Mouse (Mus musculus) ovary, postnatal 10 days (tissue): Measurements from ENCODE around the gene Tmem56.

Experiments
- DNase-seq: peaks from one replicate; pipeline ENCODE4 v3.0.0; 2022; ENCODE audit warnings: low spot score

Gene Tmem56

DNA sequence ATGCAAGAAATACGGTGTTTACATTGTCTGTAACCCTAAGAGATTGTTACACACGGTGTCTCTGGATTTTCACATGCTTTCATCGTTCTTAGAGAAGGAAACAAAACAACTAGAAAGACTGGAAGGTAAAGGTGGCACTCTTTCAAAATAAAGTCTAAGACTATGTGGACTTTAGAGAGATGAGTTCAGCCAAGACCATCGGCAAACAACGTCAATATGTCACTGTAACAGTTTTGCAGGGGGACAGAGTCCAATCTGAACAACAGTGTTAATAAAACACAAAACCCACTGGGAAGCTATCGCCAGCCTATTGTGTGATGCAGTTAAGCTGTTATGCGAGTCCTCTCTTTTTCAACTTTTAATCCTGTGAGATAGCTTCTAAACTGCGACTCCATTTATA is 114.3 kb downstream of the Tmem56 start:
- DNase-seq: no peak

GRCm38 (mm10) chr3:121163271-121163819 is 119.6 kb downstream of the Tmem56 start:
- no peak for DNase-seq

DNA sequence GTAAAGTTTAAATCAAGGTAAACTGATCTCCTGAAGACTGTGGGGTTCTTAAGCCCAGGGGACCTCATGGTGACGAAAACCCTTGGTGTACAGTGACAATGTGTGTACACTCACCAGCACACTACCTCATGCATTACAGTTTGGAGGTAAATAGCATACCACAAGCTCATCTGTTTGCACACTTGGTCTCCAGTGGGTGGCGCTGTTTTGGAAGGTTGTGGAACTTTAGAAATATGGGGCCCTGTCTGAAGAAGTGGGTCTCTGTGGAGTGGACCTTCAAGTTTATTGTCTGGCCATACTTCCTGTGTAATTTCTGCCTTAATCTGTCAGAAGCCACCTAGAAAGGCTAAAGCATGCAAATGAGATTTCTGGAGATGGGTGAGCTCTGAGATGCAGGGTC is 121.2 kb downstream of the Tmem56 start:
- no peak for DNase-seq

GRCm38 (mm10) chr3:121160424-121160823 is 122.5 kb downstream of the Tmem56 start:
- no peak for DNase-seq

GRCm38 (mm10) chr3:121159566-121159965 is 123.3 kb downstream of the Tmem56 start:
- DNase-seq: no peak

DNA sequence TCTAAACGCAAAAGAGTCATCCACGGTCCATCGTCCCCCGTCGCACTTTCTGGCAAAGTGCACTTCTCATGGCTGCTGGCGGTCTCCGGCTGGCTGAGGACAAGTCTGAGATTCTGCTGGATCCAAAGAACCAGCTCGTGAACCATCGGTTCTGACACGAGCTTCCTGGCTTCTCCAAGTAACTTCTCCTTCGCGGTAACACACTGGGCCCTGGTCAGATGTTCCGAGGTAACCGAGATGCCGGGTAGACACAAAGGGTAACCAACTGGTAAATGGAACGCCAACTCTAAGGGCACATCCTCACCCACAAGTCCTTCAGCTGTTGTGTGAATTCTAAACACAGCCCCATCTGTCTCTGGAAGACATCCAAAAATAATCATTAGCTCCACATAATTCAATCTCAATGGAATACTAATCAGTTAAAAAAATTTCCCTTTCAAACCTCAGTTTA is 124.0 kb downstream of the Tmem56 start:
- DNase-seq: no peak

GRCm38 (mm10) chr3:121157546-121158330 is 125.2 kb downstream of the Tmem56 start:
- DNase-seq: no peak

GRCm38 (mm10) chr3:121156451-121157186 is 126.3 kb downstream of the Tmem56 start:
- no peak for DNase-seq

DNA sequence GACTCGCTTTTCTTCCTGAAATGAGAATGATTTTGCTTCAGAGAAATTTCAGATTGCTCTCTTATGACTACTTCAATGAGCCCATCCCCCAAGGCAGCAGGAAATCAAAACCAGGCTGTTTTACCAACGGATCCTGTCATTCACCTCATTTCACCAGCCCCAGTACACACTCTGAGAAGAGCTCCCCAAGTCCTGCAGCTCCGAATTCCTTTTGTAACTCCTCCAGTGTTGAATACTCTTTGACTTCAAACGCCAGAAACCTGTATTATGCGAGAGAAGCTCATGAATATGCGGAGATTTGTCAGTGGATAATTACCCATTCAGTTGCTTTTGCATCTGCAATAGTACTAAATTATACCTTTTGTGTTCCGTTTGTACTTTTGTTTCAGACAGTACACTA is 126.9 kb downstream of the Tmem56 start:
- no peak for DNase-seq
